Mouse (Mus musculus): ENCODE data around the gene Ola1.

Ola1 gene

GRCm38 (mm10) chr2:73150526-73150925 lies 68.2 kb downstream of the Ola1 start:
- in situ Hi-C loops (cut with MboI, MseI): no loop called here

GRCm38 (mm10) chr2:73146111-73146510 lies 72.6 kb downstream of the Ola1 start:
- in situ Hi-C loops (cut with MboI, MseI): no loop called here

DNA sequence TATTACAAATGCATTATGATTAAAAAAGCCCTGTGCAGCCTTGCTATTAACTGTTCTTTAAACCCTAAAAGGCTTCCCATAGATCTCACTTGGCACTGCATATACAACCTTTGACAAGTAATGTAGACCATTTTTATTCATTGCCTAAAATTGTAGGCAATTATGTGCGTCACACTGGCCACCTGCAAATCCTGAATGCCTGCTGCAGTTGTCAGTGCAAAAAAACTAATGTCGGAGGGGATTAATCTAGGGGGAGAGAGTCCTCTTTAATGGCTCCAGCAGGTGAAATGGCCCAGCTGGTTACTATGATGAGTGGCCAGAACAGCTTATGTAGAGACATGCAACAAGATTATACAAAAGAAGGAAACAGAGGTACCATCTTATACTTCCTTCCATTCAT lies 75.0 kb downstream of the Ola1 start:
- in situ Hi-C loops (cut with MboI, MseI): no loop called here

- in situ Hi-C loops (cut with MboI, MseI): no loop called here
Measured at GRCm38 (mm10) chr2:73142832-73143470, 75.8 kb downstream of the Ola1 start.

DNA sequence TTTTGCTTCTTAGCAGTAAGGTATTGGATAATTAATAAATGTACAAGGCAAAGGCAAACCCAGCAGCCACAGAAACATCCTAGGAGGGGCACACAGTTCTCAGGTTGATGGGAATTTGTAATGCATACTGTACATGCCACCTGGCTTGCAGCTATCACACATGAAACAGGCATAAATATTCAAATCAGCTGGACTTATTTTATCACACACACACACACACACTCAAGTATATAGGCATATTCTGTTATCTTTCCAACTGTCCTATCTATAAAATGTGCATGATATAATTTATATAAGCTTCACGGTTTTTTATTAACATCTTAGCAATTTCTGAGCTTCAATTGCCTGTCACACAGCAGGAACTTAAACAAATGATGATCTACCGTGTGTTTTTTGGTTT lies 85.8 kb downstream of the Ola1 start:
- in situ Hi-C loops (cut with MboI, MseI): no loop called here

DNA sequence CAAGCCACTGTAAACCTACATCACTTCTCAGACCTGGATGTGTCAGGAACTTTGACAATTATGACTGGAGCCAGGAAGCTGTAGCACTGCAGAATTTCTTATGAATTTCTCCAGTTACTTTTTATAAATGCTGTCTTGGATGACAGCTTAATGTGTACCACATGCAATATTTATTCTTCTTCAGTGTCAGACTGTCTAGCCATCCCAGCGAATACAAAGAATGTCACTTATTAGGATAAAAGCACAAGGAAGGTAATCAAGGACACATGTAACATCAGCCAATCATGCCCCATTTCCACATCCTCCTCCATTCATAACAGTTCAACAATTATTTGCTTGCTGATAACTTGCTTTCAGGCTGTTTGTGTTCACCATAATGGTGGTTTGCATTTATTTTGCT lies 91.0 kb downstream of the Ola1 start:
- in situ Hi-C loops (cut with MboI, MseI): no loop called here

GRCm38 (mm10) chr2:73118781-73119180 lies 99.9 kb downstream of the Ola1 start:
- in situ Hi-C loops (cut with MboI, MseI): no loop called here

GRCm38 (mm10) chr2:73107089-73107488 lies 111.6 kb downstream of the Ola1 start:
- in situ Hi-C loops (cut with MboI, MseI): no loop called here

- in situ Hi-C loops (cut with MboI, MseI): no loop called here
Measured at GRCm38 (mm10) chr2:73096491-73096890, 122.2 kb downstream of the Ola1 start.

- in situ Hi-C loops (cut with MboI, MseI): no loop called here
Measured at GRCm38 (mm10) chr2:73095300-73095699, 123.4 kb downstream of the Ola1 start.

DNA sequence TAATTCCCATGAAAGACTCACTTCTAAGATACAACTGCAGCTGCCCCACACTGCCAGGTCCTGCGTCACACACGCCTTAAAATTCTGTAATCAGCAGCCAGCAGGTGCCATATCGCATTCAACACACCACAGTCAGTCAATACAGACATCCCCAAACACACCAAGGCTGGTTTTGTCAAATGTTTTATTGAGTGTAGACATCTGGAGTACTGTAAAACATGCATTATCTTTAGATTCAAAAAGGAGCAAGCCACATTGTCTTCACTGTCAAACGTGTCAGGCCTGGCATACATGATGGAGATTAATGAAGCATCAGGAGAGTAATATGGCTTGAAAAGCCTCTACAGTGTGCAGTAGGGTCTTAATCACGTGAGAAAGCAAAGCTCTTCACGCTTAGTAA lies 125.7 kb downstream of the Ola1 start:
- in situ Hi-C loops (cut with MboI, MseI): no loop called here

GRCm38 (mm10) chr2:73091302-73091701 lies 127.4 kb downstream of the Ola1 start:
- in situ Hi-C loops (cut with MboI, MseI): no loop called here

DNA sequence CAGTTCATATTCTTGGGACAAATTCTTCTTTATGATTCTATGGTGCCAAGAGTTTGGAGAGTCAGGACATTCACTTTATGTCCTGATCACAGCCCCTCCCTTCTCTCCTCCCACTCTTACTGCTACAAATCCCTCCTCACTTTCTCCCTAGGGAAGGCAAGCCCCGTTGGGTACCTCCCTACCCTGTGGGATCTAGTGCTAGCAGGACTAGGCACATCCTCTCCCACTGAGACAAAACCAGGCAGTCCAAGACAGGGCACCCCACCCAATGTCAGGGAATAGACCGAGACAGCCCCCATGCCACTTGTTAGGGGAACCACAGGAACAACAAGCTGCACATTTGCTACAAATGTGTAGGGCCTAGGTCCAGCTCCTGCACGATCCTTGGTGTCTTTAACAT lies 131.1 kb downstream of the Ola1 start:
- in situ Hi-C loops (cut with MboI, MseI): no loop called here

DNA sequence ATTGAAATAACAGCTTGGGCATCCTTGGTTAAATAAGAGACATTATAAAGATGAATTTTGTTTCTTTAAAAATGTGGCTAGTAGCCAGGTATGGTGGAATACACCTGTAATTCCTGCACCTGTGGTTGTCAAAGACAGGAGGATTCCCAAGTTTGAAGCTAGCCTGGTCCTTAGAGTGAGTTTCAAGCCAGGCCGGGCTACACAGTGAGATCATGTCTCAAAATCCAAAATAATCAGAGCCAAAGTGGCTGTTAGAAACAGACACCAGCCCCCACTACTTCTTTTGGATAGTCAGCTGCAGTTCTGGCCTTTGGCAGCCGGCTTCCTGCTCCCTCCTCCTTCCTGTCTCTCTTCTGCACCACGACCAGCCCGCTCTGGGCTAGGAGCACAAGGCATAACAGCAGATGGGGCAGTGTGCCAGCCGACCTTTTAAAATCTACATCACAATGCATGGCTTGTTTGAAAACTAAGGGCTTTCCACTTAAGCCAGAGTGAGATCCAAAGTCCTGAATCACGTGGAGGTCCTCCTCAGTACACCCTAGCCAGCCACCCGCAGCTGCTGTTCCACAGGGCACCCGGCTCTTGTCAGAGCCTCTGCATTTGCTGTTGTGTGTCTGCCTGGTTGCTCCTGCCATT lies 132.9 kb downstream of the Ola1 start:
- in situ Hi-C loops (cut with MboI, MseI): no loop called here

DNA sequence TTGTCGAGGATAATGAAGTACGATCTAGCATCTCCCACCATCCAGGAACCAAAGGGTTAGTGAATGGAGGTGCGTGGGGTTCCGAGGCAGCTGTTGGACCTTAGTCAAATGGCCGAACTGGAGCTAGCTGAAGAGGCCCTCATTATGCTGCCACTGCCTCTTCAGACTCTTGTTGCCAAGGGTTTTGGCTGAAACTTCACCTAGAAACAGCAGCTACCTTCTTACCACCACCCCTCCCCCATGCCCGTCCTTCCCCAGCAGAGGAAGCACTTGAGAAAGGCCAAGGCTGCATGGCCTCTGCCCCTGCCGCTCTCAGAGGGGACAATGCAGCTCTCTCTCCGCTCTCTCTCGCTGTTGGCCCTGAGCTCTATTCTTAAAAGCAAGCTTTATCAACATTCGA lies 136.2 kb downstream of the Ola1 start:
- in situ Hi-C loops (cut with MboI, MseI): no loop called here

- in situ Hi-C loops (cut with MboI, MseI): no loop called here
Measured at GRCm38 (mm10) chr2:73081861-73082260, 136.9 kb downstream of the Ola1 start.

- in situ Hi-C loops (cut with MboI, MseI): no loop called here
Measured at GRCm38 (mm10) chr2:73080084-73080483, 138.6 kb downstream of the Ola1 start.

GRCm38 (mm10) chr2:73079311-73079710 lies 139.4 kb downstream of the Ola1 start:
- in situ Hi-C loops (cut with MboI, MseI): loop anchor here (10.0 kb wide), 2 partner anchors 415 to 805 kb away; no protein-coding TSS in a partner anchor

DNA sequence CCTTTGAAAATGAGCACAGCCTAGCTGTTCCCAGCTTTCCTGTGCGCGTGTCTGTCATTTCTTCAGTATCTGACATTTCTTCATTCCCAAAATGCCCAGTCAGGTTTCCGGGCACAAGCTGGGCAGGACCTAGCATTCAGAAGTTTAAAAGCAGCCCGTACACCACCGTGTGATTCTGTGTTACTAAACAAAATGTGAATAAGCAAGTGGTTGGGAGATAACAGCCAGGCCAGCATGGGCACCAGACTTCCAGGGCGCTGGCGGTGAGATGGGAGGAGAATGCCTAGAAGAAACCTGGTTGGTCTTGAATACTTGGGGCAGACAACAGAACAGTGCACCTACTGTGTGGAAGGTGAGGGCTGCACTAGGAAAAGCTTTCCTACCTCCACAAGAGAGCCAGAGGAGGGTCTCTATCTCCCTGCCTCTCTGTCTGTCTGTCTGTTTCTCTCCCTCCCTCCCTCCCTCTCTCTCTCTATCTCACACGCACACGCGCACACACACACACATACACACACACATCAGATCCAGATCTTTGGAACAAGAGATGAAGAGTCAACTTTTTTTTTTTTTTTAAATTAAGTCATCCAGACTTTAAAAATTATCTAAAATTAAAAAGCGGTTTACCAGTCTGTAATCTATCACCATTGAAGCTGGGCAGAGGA lies 144.8 kb downstream of the Ola1 start:
- in situ Hi-C loops (cut with MboI, MseI): loop anchor here (10.0 kb wide), 2 partner anchors 409 to 811 kb away; no protein-coding TSS in a partner anchor

GRCm38 (mm10) chr2:73071201-73071600 lies 147.5 kb downstream of the Ola1 start:
- in situ Hi-C loops (cut with MboI, MseI): loop anchor here (10.0 kb wide), 2 partner anchors 406 to 814 kb away; no protein-coding TSS in a partner anchor

DNA sequence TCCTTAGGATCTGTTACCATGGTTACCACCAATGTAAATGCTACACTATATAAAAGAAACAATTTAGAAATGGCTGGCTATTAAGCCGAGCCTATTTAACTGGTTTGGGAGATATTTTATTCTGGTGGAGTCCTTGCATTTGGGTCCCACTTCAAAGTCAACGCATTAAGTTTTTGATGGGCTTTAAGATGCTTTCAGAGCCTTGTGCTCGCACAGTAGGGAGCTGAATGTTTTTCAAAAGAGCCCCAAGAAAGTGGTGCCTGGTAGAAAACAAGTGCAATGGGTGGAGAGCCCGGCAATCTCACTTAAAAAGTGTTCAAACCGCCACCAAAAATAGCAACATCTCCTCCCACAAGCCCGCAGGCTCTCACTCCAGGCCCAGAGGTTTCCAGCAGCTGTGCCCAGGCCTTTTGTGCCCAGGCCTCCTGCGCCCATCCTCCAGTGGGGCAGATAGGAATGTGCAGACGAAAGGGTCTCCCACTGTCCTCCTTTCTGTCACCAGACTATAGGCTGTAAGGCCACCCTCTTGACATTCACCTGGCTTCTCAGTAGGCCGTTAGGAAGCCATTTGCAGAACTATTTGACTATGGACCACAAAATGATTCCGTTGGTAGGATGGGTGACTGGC lies 148.2 kb downstream of the Ola1 start:
- in situ Hi-C loops (cut with MboI, MseI): loop anchor here (10.0 kb wide), 2 partner anchors 406 to 814 kb away; no protein-coding TSS in a partner anchor

DNA sequence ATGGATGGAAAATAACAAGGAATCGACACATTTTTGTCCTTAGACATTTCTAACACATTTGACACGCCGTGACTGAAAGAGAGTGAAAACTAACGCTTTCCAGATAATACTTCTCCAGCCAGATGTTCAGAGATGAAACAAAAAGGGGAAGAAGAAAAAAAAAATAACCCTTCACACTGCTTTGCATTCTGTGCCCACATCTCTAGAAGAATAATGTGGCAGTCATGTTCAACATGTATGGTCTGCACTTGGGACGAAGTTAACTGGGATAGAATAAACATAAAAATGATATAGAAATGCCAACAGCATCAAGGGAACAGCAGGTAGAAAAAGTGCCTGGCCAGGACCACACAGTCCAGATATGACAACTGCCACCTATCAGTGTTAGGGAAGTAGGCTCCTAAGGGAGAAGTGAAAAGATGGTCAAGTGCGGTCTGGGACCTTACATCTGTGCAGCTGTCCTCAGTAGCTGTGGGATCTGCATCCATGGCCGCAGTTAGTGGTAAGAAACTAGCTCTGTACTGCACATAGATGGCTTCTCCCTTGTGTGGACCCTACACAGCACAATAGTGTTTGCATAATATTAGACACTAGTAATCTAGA lies 149.4 kb downstream of the Ola1 start:
- in situ Hi-C loops (cut with MboI, MseI): no loop called here
